Mouse (Mus musculus) ES-Bruce4 (cell line): ENCODE measurements at regions not wholly inside any gene's neighbourhood (a gene's known extent, or its start where the extent isn't known, plus 50 kb on each side); places are given as distances from the start of the nearest gene placed in this dataset.

Experiments used
- CTCF ChIP-seq: IDR thresholded peaks from one replicate; pipeline ENCODE4 v1.8.1; 2011; ENCODE audit warnings: low read depth, low read length
- POLR2A ChIP-seq: IDR thresholded peaks from one replicate; pipeline ENCODE4 v1.8.1; 2011; ENCODE audit warnings: low read length; ENCODE audit not compliant: insufficient read depth

GRCm38 (mm10) chr6:98864306-98864705, 521.8 kb upstream of the Gm765 start:
- TF ChIP-seq CTCF (no peak), POLR2A (no peak)
